Mouse (Mus musculus): ENCODE results near the gene Gtf2ird1. TPM values are rescaled to one million over a fixed set of nuclear protein-coding genes. Genes with fewer than 3 reads are reported as not detected.
A peak's percentile ranks its signal among the peaks of the same experiment; 100 is the strongest.
"Not testable (repeated sequence)": the region's sequence is repeated elsewhere in the genome, so short reads cannot be mapped to it uniquely, and the experiment has no call there.

Gene Gtf2ird1
- polyA plus RNA-seq, 1 experiment from 2014 or later, result 151 TPM

GRCm38 (mm10) chr5:134458416-134458815 lies 1.9 kb upstream of the Gtf2ird1 start:
- 89% methylated on average over 3 of the region's 3 CpGs for WGBS
- no peaks in the 10 kb centered on the region for H3K27me3 ChIP-seq
- no peak overlapping the region for H3K27ac ChIP-seq
- H3K4me3 ChIP-seq, result no peak overlapping the region
- no peak overlapping the region for H3K9ac ChIP-seq
- H3K36me3 ChIP-seq, result peaks cover under 1% of the 10 kb centered on the region; the same call in 1 of the 2 replicates
- peaks cover 17% of the 10 kb centered on the region for H3K4me1 ChIP-seq
- ATAC-seq (ENCODE audit: insufficient number of reproducible peaks, insufficient read depth, low FRiP score, low TSS enrichment), result no peak
- H3K9me3 ChIP-seq, result no peaks in the 10 kb centered on the region
- no peak overlapping the region for H3K4me2 ChIP-seq (replicated peaks)

DNA sequence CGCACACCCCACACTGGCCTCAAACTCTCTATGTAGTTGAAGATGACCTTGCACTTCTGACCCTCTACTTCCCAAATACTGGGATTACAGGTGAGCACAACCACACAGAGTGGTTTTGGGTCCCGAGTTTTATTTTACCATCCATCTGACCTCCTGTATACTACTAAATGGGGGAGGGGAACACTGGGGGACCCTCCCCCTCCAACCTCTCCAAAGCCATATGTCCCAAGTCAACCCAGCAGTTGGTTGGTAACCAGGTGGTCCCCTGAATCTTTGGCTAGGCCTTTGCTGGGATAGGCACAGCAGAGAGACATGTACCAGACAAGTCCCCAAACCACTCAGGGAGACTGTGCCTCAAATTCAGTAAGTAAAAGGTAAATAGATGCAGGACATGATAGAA lies 855 bp upstream of the Gtf2ird1 start:
- Histone ChIP-seq H3K4me2 (replicated peaks) (no peak overlapping the region), H3K9me3 (no peaks in the 10 kb centered on the region), H3K9ac (no peak overlapping the region), H3K27me3 (no peaks in the 10 kb centered on the region), H3K4me3 (peak overlapping the region; percentile 89; the same call in 1 of the 2 replicates), H3K4me1 (peaks cover 17% of the 10 kb centered on the region), H3K27ac (no peak overlapping the region), H3K36me3 (peaks cover 9% of the 10 kb centered on the region)
- WGBS, result 100% methylated on average over 2 of the region's 2 CpGs
- no peak for ATAC-seq (ENCODE audit: insufficient number of reproducible peaks, insufficient read depth, low FRiP score, low TSS enrichment)

GRCm38 (mm10) chr5:134455914-134456423 lies 547 bp downstream of the Gtf2ird1 start:
- H3K36me3 ChIP-seq, result peaks cover 21% of the 10 kb centered on the region
- H3K9ac ChIP-seq, result peak overlapping the region; percentile 85
- peak overlapping the region; percentile 93 for H3K27ac ChIP-seq
- no peaks in the 10 kb centered on the region for H3K27me3 ChIP-seq
- WGBS, result 0% methylated on average over 17 of the region's 17 CpGs
- H3K4me1 ChIP-seq, result peaks cover 17% of the 10 kb centered on the region
- ATAC-seq (ENCODE audit: insufficient number of reproducible peaks, insufficient read depth, low FRiP score, low TSS enrichment), result peak; percentile 44
- H3K9me3 ChIP-seq, result 0 out of 2 replicates have a peak, but pooled peaks cover 3% of the 10 kb centered on the region
- peak overlapping the region; percentile 89 for H3K4me3 ChIP-seq
- peak overlapping the region; percentile 93 for H3K4me2 ChIP-seq (replicated peaks)

- WGBS, result 2% methylated on average over 21 of the region's 21 CpGs
- Histone ChIP-seq H3K9me3 (0 out of 2 replicates have a peak, but pooled peaks cover 3% of the 10 kb centered on the region), H3K27ac (peak overlapping the region; percentile 93), H3K9ac (peak overlapping the region; percentile 85), H3K4me2 (replicated peaks) (peak overlapping the region; percentile 93), H3K36me3 (peaks cover 21% of the 10 kb centered on the region), H3K4me1 (peaks cover 17% of the 10 kb centered on the region), H3K27me3 (no peaks in the 10 kb centered on the region), H3K4me3 (peak overlapping the region; percentile 89)
- ATAC-seq (ENCODE audit: insufficient number of reproducible peaks, insufficient read depth, low FRiP score, low TSS enrichment), result 0 out of 2 replicates have a peak, but pooled peaks have one; percentile 2
Measured at GRCm38 (mm10) chr5:134455186-134455895, 1.2 kb downstream of the Gtf2ird1 start.

GRCm38 (mm10) chr5:134454421-134454820 lies 2.1 kb downstream of the Gtf2ird1 start:
- peak overlapping the region; percentile 93 for H3K4me2 ChIP-seq (replicated peaks)
- peaks cover 21% of the 10 kb centered on the region for H3K36me3 ChIP-seq
- H3K27me3 ChIP-seq, result no peaks in the 10 kb centered on the region
- peak overlapping the region; percentile 89 for H3K4me3 ChIP-seq
- 0 out of 2 replicates have a peak, but pooled peaks cover 3% of the 10 kb centered on the region for H3K9me3 ChIP-seq
- peaks cover 17% of the 10 kb centered on the region for H3K4me1 ChIP-seq
- 39% methylated on average over 9 of the region's 9 CpGs for WGBS
- H3K27ac ChIP-seq, result peak overlapping the region; percentile 93; the same call in 1 of the 2 replicates
- ATAC-seq (ENCODE audit: insufficient number of reproducible peaks, insufficient read depth, low FRiP score, low TSS enrichment), result no peak
- peak overlapping the region; percentile 85; the same call in 1 of the 2 replicates for H3K9ac ChIP-seq

GRCm38 (mm10) chr5:134453577-134453976 lies 2.9 kb downstream of the Gtf2ird1 start:
- Histone ChIP-seq H3K9ac (no peak overlapping the region), H3K27me3 (no peaks in the 10 kb centered on the region), H3K4me1 (peaks cover 17% of the 10 kb centered on the region), H3K9me3 (0 out of 2 replicates have a peak, but pooled peaks cover 3% of the 10 kb centered on the region), H3K4me3 (no peak overlapping the region), H3K4me2 (replicated peaks) (no peak overlapping the region; the same call in 1 of the 2 replicates), H3K36me3 (peaks cover 21% of the 10 kb centered on the region), H3K27ac (no peak overlapping the region)
- ATAC-seq (ENCODE audit: insufficient number of reproducible peaks, insufficient read depth, low FRiP score, low TSS enrichment), result no peak
- 24% methylated on average over 1 of the region's 1 CpGs for WGBS

GRCm38 (mm10) chr5:134446755-134447154 lies 9.8 kb downstream of the Gtf2ird1 start:
- Histone ChIP-seq H3K4me1 (peaks cover 20% of the 10 kb centered on the region), H3K36me3 (peaks cover 34% of the 10 kb centered on the region), H3K27ac (peak overlapping the region; percentile 72; the same call in 1 of the 2 replicates)
- not testable (repeated sequence) for H3K4me2 ChIP-seq (replicated peaks); H3K4me3 ChIP-seq; H3K27me3 ChIP-seq; H3K9me3 ChIP-seq; H3K9ac ChIP-seq
- peak; percentile 1; the same call in 1 of the 2 replicates for ATAC-seq (ENCODE audit: insufficient number of reproducible peaks, insufficient read depth, low FRiP score, low TSS enrichment)
- 94% methylated on average over 4 of the region's 4 CpGs for WGBS

DNA sequence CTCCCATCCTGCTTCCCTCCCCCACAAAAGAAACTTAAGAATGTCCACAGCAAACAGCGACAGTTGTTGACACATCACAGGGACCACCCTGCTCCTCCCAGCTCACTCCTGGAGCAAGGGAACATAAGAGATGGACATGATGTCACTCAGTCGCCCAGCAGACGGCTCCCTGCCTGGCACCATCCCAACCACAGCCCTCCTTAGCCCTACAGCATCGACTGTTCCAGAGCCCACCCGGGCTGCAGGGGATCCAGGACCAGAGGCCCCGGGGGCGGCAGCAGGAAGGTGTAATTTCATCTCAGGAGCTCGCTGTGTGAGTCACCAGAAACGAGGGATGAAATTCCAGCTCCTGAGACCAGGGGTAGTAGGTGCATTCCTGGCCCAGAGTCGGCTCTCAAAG lies 10.6 kb downstream of the Gtf2ird1 start:
- Histone ChIP-seq H3K4me1 (peaks cover 20% of the 10 kb centered on the region), H3K9me3 (no peaks in the 10 kb centered on the region), H3K27ac (peak overlapping the region; percentile 72), H3K4me2 (replicated peaks) (peak overlapping the region; percentile 12; the same call in 1 of the 2 replicates), H3K9ac (no peak overlapping the region), H3K27me3 (no peaks in the 10 kb centered on the region), H3K36me3 (peaks cover 36% of the 10 kb centered on the region; the same call in 1 of the 2 replicates), H3K4me3 (no peak overlapping the region)
- WGBS, result 26% methylated on average over 10 of the region's 10 CpGs
- peak; percentile 67 for ATAC-seq (ENCODE audit: insufficient number of reproducible peaks, insufficient read depth, low FRiP score, low TSS enrichment)

DNA sequence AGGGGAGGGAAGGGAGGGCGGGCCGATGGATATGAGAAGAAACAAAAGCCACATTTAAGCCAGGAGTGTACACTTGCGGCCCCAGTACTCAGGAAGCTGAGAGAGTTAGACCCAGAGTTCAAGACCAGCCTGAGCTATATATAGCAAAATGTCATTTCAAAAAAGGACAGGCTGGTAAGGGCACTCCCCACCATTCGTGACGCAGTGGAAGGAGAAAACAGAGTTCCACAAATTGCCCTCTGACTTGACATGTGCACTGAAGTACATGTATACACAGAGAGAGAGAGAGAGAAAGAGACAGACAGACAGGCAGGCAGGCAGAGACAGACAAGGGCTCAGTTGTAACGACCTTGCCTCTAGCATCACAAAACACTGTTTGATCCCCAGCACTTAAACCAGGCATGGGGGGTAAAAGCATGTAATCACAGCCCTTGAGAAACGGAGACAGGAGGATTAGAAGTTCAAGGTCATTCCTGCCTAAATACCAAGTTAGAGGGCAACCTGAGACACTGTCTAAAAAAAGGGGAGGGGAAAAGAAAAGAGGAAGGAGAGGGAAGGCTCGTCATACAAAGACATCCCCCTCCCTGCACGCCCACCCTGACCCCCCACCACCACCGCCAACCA lies 11.2 kb downstream of the Gtf2ird1 start:
- H3K36me3 ChIP-seq, result peaks cover 38% of the 10 kb centered on the region; the same call in 1 of the 2 replicates
- no peak for ATAC-seq (ENCODE audit: insufficient number of reproducible peaks, insufficient read depth, low FRiP score, low TSS enrichment)
- H3K4me2 ChIP-seq (replicated peaks), result 0 out of 2 replicates have a peak overlapping the region, but pooled peaks have one; percentile 12
- WGBS, result 53% methylated on average over 10 of the region's 10 CpGs
- H3K27me3 ChIP-seq, result no peaks in the 10 kb centered on the region
- no peak overlapping the region for H3K4me3 ChIP-seq
- H3K4me1 ChIP-seq, result peaks cover 20% of the 10 kb centered on the region
- H3K9me3 ChIP-seq, result no peaks in the 10 kb centered on the region
- no peak overlapping the region for H3K9ac ChIP-seq
- peak overlapping the region; percentile 72 for H3K27ac ChIP-seq

DNA sequence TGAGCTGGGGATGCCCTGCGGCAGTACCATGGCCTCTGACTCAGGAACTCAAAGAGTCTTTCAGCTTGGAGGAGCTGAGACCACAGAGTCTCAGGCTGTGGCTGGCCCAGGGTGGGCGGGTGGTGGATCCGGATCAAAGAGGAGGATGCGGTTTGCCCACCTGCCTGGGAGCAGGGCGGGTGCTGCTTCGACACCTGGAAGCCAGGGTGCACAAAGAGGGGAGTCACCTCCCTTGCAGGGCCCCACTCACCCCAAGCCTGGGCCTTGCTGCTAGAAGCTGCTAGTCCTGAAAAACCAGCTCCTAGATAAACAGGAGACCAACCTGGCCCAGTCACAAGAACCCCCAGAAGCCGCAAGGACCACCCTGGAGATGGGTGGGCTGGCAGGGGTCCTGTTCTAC lies 12.0 kb downstream of the Gtf2ird1 start:
- Histone ChIP-seq H3K27ac (peak overlapping the region; percentile 72), H3K4me1 (peaks cover 20% of the 10 kb centered on the region), H3K9me3 (no peaks in the 10 kb centered on the region), H3K4me2 (replicated peaks) (no peak overlapping the region), H3K4me3 (no peak overlapping the region), H3K9ac (no peak overlapping the region), H3K36me3 (peaks cover 44% of the 10 kb centered on the region), H3K27me3 (no peaks in the 10 kb centered on the region)
- 87% methylated on average over 7 of the region's 7 CpGs for whole genome bisulfite sequencing
- ATAC-seq (ENCODE audit: insufficient number of reproducible peaks, insufficient read depth, low FRiP score, low TSS enrichment), result no peak

GRCm38 (mm10) chr5:134442066-134442465 lies 14.4 kb downstream of the Gtf2ird1 start:
- Histone ChIP-seq H3K27ac (no peak overlapping the region), H3K36me3 (peaks cover 50% of the 10 kb centered on the region), H3K4me1 (peaks cover 30% of the 10 kb centered on the region), H3K9me3 (no peaks in the 10 kb centered on the region), H3K4me3 (no peak overlapping the region), H3K27me3 (no peaks in the 10 kb centered on the region), H3K4me2 (replicated peaks) (no peak overlapping the region), H3K9ac (no peak overlapping the region)
- 88% methylated on average over 3 of the region's 3 CpGs for WGBS
- no peak for ATAC-seq (ENCODE audit: insufficient number of reproducible peaks, insufficient read depth, low FRiP score, low TSS enrichment)

Measured in embryonic facial prominence, embryonic 12.5 days (tissue).